Mouse (Mus musculus): ENCODE measurements around the gene Adora3. TPM values are rescaled to one million over a fixed set of nuclear protein-coding genes. Genes with fewer than 3 reads are reported as not detected.

The Adora3 gene
- polyA plus RNA-seq, 1 experiment from 2014 or later: not detected

GRCm38 (mm10) chr3:105838655-105839054 lies 32.0 kb upstream of the Adora3 start:
- H3K9me3 ChIP-seq (ENCODE audit: control insufficient read depth, low read length): no peaks in the 10 kb centered on the region
- WGBS: 89% methylated on average over 3 of the region's 3 CpGs

DNA sequence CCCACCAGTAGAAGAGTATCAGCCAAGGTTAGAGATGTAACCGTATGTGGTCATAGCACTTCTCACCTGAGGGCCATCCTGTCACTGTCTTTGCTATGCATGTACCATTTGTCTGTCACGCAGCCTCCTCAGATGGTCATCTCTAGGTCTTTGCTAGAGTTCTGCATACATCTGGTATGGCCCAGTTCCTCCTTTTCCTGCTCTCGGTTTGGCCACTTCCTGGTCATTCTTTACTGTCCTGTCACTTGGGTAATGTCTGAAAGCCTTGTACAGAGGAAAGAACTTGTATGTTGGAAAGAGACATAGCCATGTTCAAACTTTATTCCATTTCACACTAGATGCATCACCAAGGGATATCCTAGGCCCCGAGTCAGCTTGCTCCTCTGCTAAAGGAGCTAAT lies 30.8 kb upstream of the Adora3 start:
- Histone ChIP-seq H3K27me3 (ENCODE audit: control insufficient read depth, insufficient read depth, low read length) (no peaks in the 10 kb centered on the region), H3K4me2 (ENCODE audit: low read depth, low read length, severe bottlenecking) (no peak overlapping the region), H3K9ac (ENCODE audit: low read length) (no peak overlapping the region), H3K36me3 (ENCODE audit: control insufficient read depth, insufficient read depth, low read length) (no peaks in the 10 kb centered on the region), H3K9me3 (ENCODE audit: control insufficient read depth, low read length) (no peaks in the 10 kb centered on the region), H3K4me3 (ENCODE audit: low read depth, low read length) (no peak overlapping the region), H3K27ac (ENCODE audit: low read depth, low read length) (no peak overlapping the region), H3K4me1 (replicated peaks; ENCODE audit: control insufficient read depth, insufficient read depth, low read length) (no peaks in the 10 kb centered on the region)
- 90% methylated on average over 4 of the region's 4 CpGs for WGBS
- DNase-seq (ENCODE audit: low spot score) (no peak), ATAC-seq (replicated peaks; ENCODE audit: low FRiP score) (no peak)

More at GRCm38 (mm10) chr3:105838655-105839054, 32.0 kb upstream of the Adora3 start:
- no peak overlapping the region for H3K4me3 ChIP-seq (ENCODE audit: low read depth, low read length)
- no peak overlapping the region for H3K9ac ChIP-seq (ENCODE audit: low read length)
- no peak overlapping the region for H3K27ac ChIP-seq (ENCODE audit: low read depth, low read length)
- ATAC-seq (replicated peaks; ENCODE audit: low FRiP score) (no peak), DNase-seq (ENCODE audit: low spot score) (no peak)
- H3K4me2 ChIP-seq (ENCODE audit: low read depth, low read length, severe bottlenecking): no peak overlapping the region
- H3K4me1 ChIP-seq (replicated peaks; ENCODE audit: control insufficient read depth, insufficient read depth, low read length): no peaks in the 10 kb centered on the region
- no peaks in the 10 kb centered on the region for H3K27me3 ChIP-seq (ENCODE audit: control insufficient read depth, insufficient read depth, low read length)
- no peaks in the 10 kb centered on the region for H3K36me3 ChIP-seq (ENCODE audit: control insufficient read depth, insufficient read depth, low read length)

DNA sequence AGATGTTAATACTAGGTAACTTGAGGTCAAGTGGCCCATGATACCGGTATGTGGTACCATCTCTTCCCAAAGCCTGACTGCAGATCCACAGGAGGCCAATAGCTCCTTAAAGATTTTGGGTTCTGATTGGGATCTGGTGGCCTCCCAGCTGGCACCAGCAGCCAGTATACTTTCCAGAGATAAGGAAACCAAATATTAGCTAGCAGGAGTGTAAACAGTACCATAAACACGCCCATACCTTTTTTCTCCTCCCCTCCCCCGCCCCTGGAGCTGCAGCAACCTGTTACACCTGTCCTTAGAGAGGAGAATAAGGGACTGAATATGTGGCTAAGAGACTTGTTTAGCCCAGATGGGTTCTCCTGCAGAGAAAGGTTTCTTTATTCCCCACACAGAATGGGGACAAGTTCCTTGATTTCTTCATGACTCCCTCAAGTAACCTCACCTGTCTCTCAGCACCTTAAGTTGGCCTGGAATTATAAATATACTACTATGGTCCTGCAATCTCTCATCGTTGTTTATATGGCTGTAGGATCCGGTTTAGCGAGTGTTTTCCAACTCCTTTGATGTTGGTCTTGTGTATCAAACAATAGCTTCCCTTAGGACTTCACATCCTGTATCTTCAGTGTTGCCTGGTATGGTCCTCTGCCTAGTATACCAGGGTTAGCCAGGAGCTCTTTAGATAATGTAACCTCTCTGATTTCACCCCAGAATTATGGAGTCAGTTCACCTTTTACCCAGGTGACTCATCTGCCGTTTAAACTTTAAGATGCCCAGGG lies 24.2 kb upstream of the Adora3 start:
- Histone ChIP-seq H3K4me2 (ENCODE audit: low read depth, low read length, severe bottlenecking) (no peak overlapping the region), H3K4me1 (replicated peaks; ENCODE audit: control insufficient read depth, insufficient read depth, low read length) (no peaks in the 10 kb centered on the region), H3K27ac (ENCODE audit: low read depth, low read length) (no peak overlapping the region), H3K9ac (ENCODE audit: low read length) (no peak overlapping the region), H3K9me3 (ENCODE audit: control insufficient read depth, low read length) (no peaks in the 10 kb centered on the region), H3K4me3 (ENCODE audit: low read depth, low read length) (no peak overlapping the region), H3K27me3 (ENCODE audit: control insufficient read depth, insufficient read depth, low read length) (no peaks in the 10 kb centered on the region), H3K36me3 (ENCODE audit: control insufficient read depth, insufficient read depth, low read length) (no peaks in the 10 kb centered on the region)
- DNase-seq (ENCODE audit: low spot score): no peak
- no peak for ATAC-seq (replicated peaks; ENCODE audit: low FRiP score)
- WGBS: 71% methylated on average over 7 of the region's 7 CpGs

- no peaks in the 10 kb centered on the region for H3K4me1 ChIP-seq (replicated peaks; ENCODE audit: control insufficient read depth, insufficient read depth, low read length)
- no peak overlapping the region for H3K4me3 ChIP-seq (ENCODE audit: low read depth, low read length)
- DNase-seq (ENCODE audit: low spot score) (no peak), ATAC-seq (replicated peaks; ENCODE audit: low FRiP score) (no peak)
- H3K9me3 ChIP-seq (ENCODE audit: control insufficient read depth, low read length): no peaks in the 10 kb centered on the region
- no peak overlapping the region for H3K4me2 ChIP-seq (ENCODE audit: low read depth, low read length, severe bottlenecking)
- H3K27me3 ChIP-seq (ENCODE audit: control insufficient read depth, insufficient read depth, low read length): no peaks in the 10 kb centered on the region
- H3K36me3 ChIP-seq (ENCODE audit: control insufficient read depth, insufficient read depth, low read length): no peaks in the 10 kb centered on the region
- no peak overlapping the region for H3K27ac ChIP-seq (ENCODE audit: low read depth, low read length)
- WGBS: 75% methylated on average over 8 of the region's 8 CpGs
- H3K9ac ChIP-seq (ENCODE audit: low read length): no peak overlapping the region
Observed at GRCm38 (mm10) chr3:105853781-105854180, 16.9 kb upstream of the Adora3 start.

- H3K36me3 ChIP-seq (ENCODE audit: control insufficient read depth, insufficient read depth, low read length): no peaks in the 10 kb centered on the region
- no peak overlapping the region for H3K4me3 ChIP-seq (ENCODE audit: low read depth, low read length)
- H3K4me2 ChIP-seq (ENCODE audit: low read depth, low read length, severe bottlenecking): no peak overlapping the region
- no peak for ATAC-seq (replicated peaks; ENCODE audit: low FRiP score)
- H3K27me3 ChIP-seq (ENCODE audit: control insufficient read depth, insufficient read depth, low read length): no peaks in the 10 kb centered on the region
- no peaks in the 10 kb centered on the region for H3K9me3 ChIP-seq (ENCODE audit: control insufficient read depth, low read length)
- 73% methylated on average over 4 of the region's 4 CpGs for WGBS
- no peak overlapping the region for H3K9ac ChIP-seq (ENCODE audit: low read length)
- H3K27ac ChIP-seq (ENCODE audit: low read depth, low read length): no peak overlapping the region
- H3K4me1 ChIP-seq (replicated peaks; ENCODE audit: control insufficient read depth, insufficient read depth, low read length): no peaks in the 10 kb centered on the region
- DNase-seq (ENCODE audit: low spot score): no peak
Observed at GRCm38 (mm10) chr3:105854786-105855185, 15.9 kb upstream of the Adora3 start.

DNA sequence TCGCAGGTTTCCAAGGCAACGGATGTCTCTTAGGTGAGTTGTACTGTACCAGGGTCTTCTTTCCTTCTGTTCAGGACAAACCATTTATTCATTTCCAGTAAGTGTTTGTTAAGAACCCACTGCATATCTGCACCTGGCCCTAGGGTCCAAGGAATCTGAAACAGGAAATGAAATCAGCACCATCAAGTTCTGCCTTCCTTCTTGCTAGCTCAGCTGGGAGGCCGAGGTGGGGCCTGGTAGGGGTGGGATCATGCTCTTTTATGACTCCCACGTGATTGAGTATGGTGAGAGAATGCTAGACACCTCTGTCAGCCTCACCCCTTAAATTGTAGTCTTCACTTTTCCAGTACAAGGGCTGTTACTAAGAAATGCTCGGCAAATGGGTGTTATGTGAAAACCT lies 13.1 kb upstream of the Adora3 start:
- Histone ChIP-seq H3K4me2 (ENCODE audit: low read depth, low read length, severe bottlenecking) (no peak overlapping the region), H3K36me3 (ENCODE audit: control insufficient read depth, insufficient read depth, low read length) (no peaks in the 10 kb centered on the region), H3K4me1 (replicated peaks; ENCODE audit: control insufficient read depth, insufficient read depth, low read length) (no peaks in the 10 kb centered on the region), H3K27ac (ENCODE audit: low read depth, low read length) (no peak overlapping the region), H3K9ac (ENCODE audit: low read length) (no peak overlapping the region), H3K9me3 (ENCODE audit: control insufficient read depth, low read length) (no peaks in the 10 kb centered on the region), H3K27me3 (ENCODE audit: control insufficient read depth, insufficient read depth, low read length) (no peaks in the 10 kb centered on the region), H3K4me3 (ENCODE audit: low read depth, low read length) (no peak overlapping the region)
- DNase-seq (ENCODE audit: low spot score) (no peak), ATAC-seq (replicated peaks; ENCODE audit: low FRiP score) (no peak)
- WGBS: 79% methylated on average over 5 of the region's 5 CpGs

GRCm38 (mm10) chr3:105861747-105862366 lies 8.8 kb upstream of the Adora3 start:
- Histone ChIP-seq H3K4me2 (ENCODE audit: low read depth, low read length, severe bottlenecking) (no peak overlapping the region), H3K4me3 (ENCODE audit: low read depth, low read length) (no peak overlapping the region), H3K4me1 (replicated peaks; ENCODE audit: control insufficient read depth, insufficient read depth, low read length) (no peaks in the 10 kb centered on the region), H3K9me3 (ENCODE audit: control insufficient read depth, low read length) (no peaks in the 10 kb centered on the region), H3K27me3 (ENCODE audit: control insufficient read depth, insufficient read depth, low read length) (no peaks in the 10 kb centered on the region), H3K9ac (ENCODE audit: low read length) (no peak overlapping the region), H3K36me3 (ENCODE audit: control insufficient read depth, insufficient read depth, low read length) (no peaks in the 10 kb centered on the region), H3K27ac (ENCODE audit: low read depth, low read length) (no peak overlapping the region)
- no peak for ATAC-seq (replicated peaks; ENCODE audit: low FRiP score)
- DNase-seq (ENCODE audit: low spot score): no peak
- whole genome bisulfite sequencing: 42% methylated on average over 7 of the region's 7 CpGs

DNA sequence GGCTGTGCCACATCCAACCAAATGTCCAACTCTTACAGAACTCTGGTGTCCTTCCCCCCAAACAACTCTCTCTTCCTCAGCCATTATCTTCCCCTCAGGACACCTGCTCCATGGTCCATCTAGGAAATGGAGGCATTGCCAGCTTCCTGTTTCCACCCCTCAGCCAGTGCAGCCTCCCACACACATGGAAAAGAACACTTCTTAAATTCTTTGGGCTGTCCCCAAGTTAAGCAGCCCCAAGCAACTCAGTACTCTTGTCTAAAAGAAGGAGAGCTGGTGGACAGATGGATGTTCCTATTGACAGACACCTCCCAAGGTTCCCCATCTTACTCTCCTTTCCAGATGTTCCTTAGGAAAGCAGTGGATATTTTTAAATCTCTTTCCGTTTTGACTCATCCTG lies 6.5 kb upstream of the Adora3 start:
- Histone ChIP-seq H3K27ac (ENCODE audit: low read depth, low read length) (no peak overlapping the region), H3K4me2 (ENCODE audit: low read depth, low read length, severe bottlenecking) (no peak overlapping the region), H3K4me3 (ENCODE audit: low read depth, low read length) (no peak overlapping the region), H3K27me3 (ENCODE audit: control insufficient read depth, insufficient read depth, low read length) (no peaks in the 10 kb centered on the region), H3K9ac (ENCODE audit: low read length) (no peak overlapping the region), H3K9me3 (ENCODE audit: control insufficient read depth, low read length) (no peaks in the 10 kb centered on the region), H3K4me1 (replicated peaks; ENCODE audit: control insufficient read depth, insufficient read depth, low read length) (no peaks in the 10 kb centered on the region), H3K36me3 (ENCODE audit: control insufficient read depth, insufficient read depth, low read length) (no peaks in the 10 kb centered on the region)
- WGBS: 70% methylated on average over 1 of the region's 1 CpGs
- ATAC-seq (replicated peaks; ENCODE audit: low FRiP score): no peak
- DNase-seq (ENCODE audit: low spot score): no peak

GRCm38 (mm10) chr3:105865122-105865521 lies 5.5 kb upstream of the Adora3 start:
- H3K4me2 ChIP-seq (ENCODE audit: low read depth, low read length, severe bottlenecking): no peak overlapping the region
- H3K27ac ChIP-seq (ENCODE audit: low read depth, low read length): no peak overlapping the region
- H3K9me3 ChIP-seq (ENCODE audit: control insufficient read depth, low read length): no peaks in the 10 kb centered on the region
- DNase-seq (ENCODE audit: low spot score) (no peak), ATAC-seq (replicated peaks; ENCODE audit: low FRiP score) (no peak)
- no peaks in the 10 kb centered on the region for H3K27me3 ChIP-seq (ENCODE audit: control insufficient read depth, insufficient read depth, low read length)
- H3K9ac ChIP-seq (ENCODE audit: low read length): no peak overlapping the region
- no peak overlapping the region for H3K4me3 ChIP-seq (ENCODE audit: low read depth, low read length)
- WGBS: 86% methylated on average over 9 of the region's 9 CpGs
- H3K4me1 ChIP-seq (replicated peaks; ENCODE audit: control insufficient read depth, insufficient read depth, low read length): no peaks in the 10 kb centered on the region
- H3K36me3 ChIP-seq (ENCODE audit: control insufficient read depth, insufficient read depth, low read length): no peaks in the 10 kb centered on the region
